Mouse (Mus musculus) brain, embryonic 18.5 days (tissue): Measurements from ENCODE around the gene Pole.

Source experiments
- DNase-seq: peaks from one replicate; pipeline ENCODE4 v3.0.0-alpha.2; 2012; ENCODE audit warnings: low read depth, low spot score

Gene Pole

DNA sequence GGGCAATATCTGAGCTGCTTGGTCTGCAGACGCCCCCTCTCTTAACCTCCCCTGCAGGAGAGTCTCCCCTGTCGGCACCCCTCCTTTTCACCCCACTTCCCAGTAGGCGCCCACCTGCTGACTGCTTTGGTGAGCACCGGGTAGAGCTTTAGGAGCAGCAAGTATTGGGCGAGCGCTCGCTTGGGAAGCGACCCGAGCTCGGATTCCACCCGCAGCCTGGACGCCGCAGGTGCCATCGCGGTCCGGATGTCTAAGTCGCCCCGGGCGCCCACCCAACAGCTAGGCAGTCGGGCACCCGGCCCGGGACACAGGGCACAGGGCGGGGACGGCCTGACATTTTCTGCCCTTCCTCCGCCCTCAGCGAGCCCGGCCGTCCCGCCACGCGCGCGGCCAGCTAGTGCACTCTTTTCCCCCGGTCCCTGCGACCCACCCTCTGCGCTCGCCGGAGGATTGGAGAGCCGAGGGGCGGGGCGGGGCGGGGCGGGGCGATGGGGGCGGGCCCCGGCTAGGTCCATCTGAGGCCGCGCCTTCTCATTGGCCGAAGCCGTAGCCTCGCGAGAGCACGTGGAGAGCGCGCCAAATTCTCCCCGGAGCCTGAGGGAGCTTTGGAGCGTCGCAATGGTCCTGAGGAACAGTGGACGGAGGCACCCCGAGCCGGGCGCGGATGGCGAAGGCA is at the start of gene Pole, which contains the start of gene Pxmp2:
TSS of gene Pole (plus strand) at position 537 of the 676 bp plus-strand sequence.
TSS of gene Pxmp2 (minus strand) at position 417 of the 676 bp plus-strand sequence.
- peak; percentile 68 for DNase-seq

GRCm38 (mm10) chr5:110244091-110244490 is 42.0 kb upstream of the Pole start:
- no peak for DNase-seq

DNA sequence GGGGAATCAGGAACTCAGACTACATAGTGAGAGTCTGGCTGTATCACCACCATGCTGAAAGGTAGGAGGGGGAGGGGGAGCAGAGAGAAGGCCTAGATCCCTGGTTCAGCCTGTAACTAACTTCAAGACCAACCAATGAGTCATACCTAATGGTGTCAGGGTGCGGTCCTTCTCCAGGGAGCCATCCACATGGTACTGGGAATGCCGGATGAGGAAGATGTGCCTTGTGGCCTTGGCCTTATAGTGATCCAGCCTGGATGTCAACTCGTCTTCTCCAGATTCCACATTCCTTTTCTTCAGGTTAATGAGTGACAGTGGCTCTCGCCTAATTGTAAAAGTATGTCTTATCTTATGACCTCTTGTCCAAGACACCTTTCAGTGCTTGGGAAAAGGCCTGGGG is 19.2 kb upstream of the Pole start:
- DNase-seq: no peak

DNA sequence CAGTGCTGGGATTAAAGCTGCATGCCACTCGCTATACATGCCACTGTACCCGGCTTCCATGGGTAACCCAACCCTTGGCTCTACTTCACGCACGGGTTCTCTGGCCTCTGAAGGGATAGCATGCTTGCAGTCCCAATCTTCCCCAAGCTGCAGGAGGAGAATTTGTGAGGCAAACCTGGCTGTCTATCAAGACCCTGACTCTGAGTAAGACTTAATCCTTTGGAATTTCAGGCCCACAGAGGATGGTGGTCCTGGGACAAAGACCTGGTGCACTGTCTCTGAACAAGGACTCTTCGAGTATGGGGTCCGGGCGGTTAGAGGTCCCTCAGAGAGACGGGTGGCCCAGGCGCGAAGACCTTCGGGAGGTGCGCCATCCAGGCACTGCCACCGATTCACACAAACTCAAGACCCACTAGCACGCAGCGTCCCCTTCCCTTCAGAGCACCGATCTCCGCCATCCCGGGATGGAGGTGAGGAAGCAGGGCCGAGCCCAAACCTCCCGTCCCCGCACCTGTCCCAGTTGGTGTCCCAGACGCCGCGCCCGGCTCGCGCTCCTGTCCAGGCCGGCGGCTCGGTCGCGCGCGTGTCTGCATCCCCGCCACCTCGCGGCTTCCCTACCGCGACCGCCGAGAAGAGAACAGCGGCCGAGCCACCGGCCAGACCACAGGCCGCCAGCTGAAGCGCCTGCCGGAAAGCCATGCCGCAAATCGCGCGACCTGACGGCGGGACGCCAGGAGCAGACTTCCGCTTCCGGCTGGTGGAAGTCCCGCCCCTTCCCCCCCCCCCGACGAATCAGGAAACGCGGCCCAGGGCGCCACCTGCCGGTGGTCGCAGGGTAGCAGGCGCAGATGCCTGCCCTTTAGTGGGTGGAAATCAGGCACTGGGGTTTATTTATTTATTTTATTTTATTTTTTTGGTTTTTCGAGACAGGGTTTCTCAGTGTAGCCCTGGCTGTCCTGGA is 16.7 kb upstream of the Pole start, which contains the start of gene Pgam5:
TSS of gene Pgam5 (minus strand) at position 773 of the 961 bp plus-strand sequence.
- DNase-seq: peak; percentile 66

GRCm38 (mm10) chr5:110270242-110270641 is 15.9 kb upstream of the Pole start:
- no peak for DNase-seq

DNA sequence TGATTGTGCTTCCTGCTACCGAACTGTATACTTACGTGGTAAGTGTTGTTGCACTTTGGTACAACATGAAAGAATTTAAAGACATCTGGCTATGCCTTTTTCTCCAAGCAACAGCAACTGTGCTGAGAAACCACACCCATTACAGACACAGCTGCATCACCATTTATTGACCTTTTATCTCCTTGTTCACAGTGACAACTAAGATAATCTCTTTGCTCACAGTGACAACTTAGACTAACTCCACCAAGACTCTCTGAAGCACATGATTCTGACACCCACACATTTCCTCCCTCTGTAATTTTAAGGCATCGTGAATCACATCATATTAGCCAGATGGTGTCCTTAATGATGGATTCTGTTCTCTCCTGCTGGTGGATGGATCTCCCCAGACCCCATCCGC is 12.0 kb upstream of the Pole start:
- DNase-seq: no peak

- no peak for DNase-seq
Measured at GRCm38 (mm10) chr5:110274846-110275245, 11.3 kb upstream of the Pole start.

- DNase-seq: no peak
Measured at GRCm38 (mm10) chr5:110276391-110276790, 9.7 kb upstream of the Pole start.

- no peak for DNase-seq
Measured at GRCm38 (mm10) chr5:110276910-110277309, 9.2 kb upstream of the Pole start.

- DNase-seq: no peak
Measured at GRCm38 (mm10) chr5:110281984-110282383, 4.1 kb upstream of the Pole start.

GRCm38 (mm10) chr5:110284536-110284935 is 1.6 kb upstream of the Pole start:
- no peak for DNase-seq

- DNase-seq: no peak
Measured at GRCm38 (mm10) chr5:110285156-110285555, 950 bp upstream of the Pole start.

GRCm38 (mm10) chr5:110286446-110287083 is 459 bp downstream of the Pole start:
- DNase-seq: no peak

- no peak for DNase-seq
Measured at GRCm38 (mm10) chr5:110287084-110287475, 974 bp downstream of the Pole start.

DNA sequence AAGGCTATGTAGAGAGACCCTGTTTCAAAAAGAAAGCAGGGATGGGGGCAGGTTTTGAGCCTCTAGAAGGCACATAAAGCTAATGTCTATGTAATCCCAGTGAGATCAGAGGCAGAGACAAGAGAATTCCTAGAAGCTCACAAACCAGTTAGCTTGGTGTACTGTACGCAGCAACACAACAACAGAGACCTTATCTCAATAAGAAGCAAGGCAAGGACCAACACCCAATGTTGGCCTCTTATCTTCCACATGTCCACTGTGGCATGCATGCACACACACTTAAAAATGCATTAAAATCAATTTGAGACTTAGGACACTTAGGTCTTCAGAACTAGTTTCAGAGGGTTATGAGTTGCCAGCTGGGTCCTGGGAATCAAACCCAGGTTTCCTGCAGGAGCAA is 5.5 kb downstream of the Pole start:
- no peak for DNase-seq

GRCm38 (mm10) chr5:110296637-110297036 is 10.5 kb downstream of the Pole start:
- no peak for DNase-seq

GRCm38 (mm10) chr5:110300591-110300990 is 14.5 kb downstream of the Pole start:
- DNase-seq: no peak

- no peak for DNase-seq
Measured at GRCm38 (mm10) chr5:110308861-110309260, 22.8 kb downstream of the Pole start.

- no peak for DNase-seq
Measured at GRCm38 (mm10) chr5:110313127-110313526, 27.0 kb downstream of the Pole start.

GRCm38 (mm10) chr5:110330508-110330907 is 44.4 kb downstream of the Pole start:
- no peak for DNase-seq

- DNase-seq: no peak
Measured at GRCm38 (mm10) chr5:110338792-110339191, 52.7 kb downstream of the Pole start.

DNA sequence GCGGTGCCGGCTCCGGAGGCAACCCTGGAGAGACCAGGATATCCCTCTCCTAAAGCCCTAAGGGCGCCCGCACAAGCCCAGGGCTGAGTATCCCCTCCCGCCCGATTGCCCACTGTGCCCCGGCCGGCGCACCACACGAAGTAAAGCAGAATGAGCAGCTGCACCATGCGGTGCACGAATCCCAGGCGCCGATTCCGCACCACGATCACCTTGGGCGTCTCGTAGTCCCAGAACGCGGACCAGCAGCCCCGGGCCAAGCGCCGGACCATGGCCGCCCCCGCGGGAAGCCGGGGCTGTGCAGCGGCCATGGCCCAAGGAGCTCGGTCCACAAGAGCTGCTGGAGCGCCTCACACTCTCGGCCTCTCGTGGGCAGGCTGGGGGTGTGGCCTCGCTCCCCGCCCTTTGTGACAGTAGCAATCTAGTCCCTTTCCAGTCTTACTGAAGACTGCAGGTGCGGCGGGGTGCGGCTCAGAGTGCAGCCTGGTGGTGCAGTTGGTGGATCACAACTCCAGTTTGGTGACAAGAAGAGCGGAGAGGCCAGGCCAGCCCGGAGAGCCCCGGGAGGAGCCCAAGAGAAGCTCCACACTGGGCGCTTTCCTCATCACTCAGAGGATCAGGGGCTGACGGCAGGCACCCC is 56.7 kb downstream of the Pole start, which contains the start of gene P2rx2:
TSS of gene P2rx2 (minus strand) at position 565 of the 637 bp plus-strand sequence.
- DNase-seq: no peak
